Mouse (Mus musculus) adrenal gland, postnatal 10 days (tissue): ENCODE data around the gene Gm5168. TPM values are rescaled to one million over a fixed set of nuclear protein-coding genes. Genes with fewer than 3 reads are reported as not detected.
"Not testable (repeated sequence)": the region's sequence is repeated elsewhere in the genome, so short reads cannot be mapped to it uniquely, and the experiment has no call there.

ENCODE experiments used
- DNase-seq: peaks from one replicate; pipeline ENCODE4 v3.0.0; 2021; ENCODE audit warnings: mixed read lengths
- long read RNA-seq, 2 experiments: library from polyadenylated mRNA; stranded (forward); transcript quantifications; one replicate each; pipeline ENCODE4 v2.0.0; 2021
- total RNA-seq, 2 experiments: library from RNA; stranded (reverse); gene quantifications; 2 replicates each; pipeline ENCODE4 v1.2.3; 2021

Gm5168 gene
- not detected for total RNA-seq
- long read RNA-seq, experiment 1: 0 reads
- long read RNA-seq, experiment 2: 0 reads

DNA sequence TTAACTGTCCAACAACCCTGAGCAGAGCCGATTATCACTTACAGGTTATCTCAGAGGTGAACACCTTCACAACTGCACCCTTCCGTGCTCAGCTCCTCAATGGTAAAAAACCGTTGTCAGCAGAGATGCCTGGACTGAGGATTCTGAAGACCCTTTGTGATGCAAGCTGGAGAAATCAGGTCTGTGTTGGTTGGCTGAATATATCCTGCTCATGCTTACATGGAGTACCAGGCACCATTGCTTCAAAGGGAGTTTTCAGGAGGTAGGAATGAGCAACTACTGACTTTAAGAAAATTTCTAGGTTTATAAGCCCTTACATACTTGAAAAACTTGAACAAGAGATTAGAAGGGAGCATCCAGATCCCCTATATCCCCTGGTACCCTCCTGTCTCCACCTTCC is at the start of gene Gm5168:
Gm5168 (minus strand) TSS at position 101 of the 400 bp plus-strand sequence.
- not testable (repeated sequence) for DNase-seq

Other genes starting within 250 kb of the Gm5168 start
- not detected for gene Gm2012, start 180.3 kb upstream of the Gm5168 start, total RNA-seq